Mouse (Mus musculus) embryonic facial prominence, embryonic 10.5 days (tissue): ENCODE data around the gene Rpl36. TPM values are rescaled to one million over a fixed set of nuclear protein-coding genes. Genes with fewer than 3 reads are reported as not detected.
A peak's percentile ranks its signal among the peaks of the same experiment; 100 is the strongest.
"Not testable (repeated sequence)": the region's sequence is repeated elsewhere in the genome, so short reads cannot be mapped to it uniquely, and the experiment has no call there.

Source experiments
- DNase-seq: peaks from one replicate; pipeline ENCODE4 v3.0.0-alpha.2; 2017; ENCODE audit warnings: low spot score
- H3K27ac ChIP-seq: fragments of 300-500 bp; sonication (generic); replicated peaks from 2 replicates; pipeline ENCODE4 v1.5.1; 2016; ENCODE audit warnings: mild to moderate bottlenecking
- H3K27me3 ChIP-seq: fragments of 300-500 bp; sonication (generic); replicated peaks from 2 replicates; pipeline ENCODE4 v1.6.1; 2016; ENCODE audit warnings: low read depth, mild to moderate bottlenecking; ENCODE audit not compliant: poor library complexity, severe bottlenecking
- H3K36me3 ChIP-seq: fragments of 300-500 bp; sonication (generic); replicated peaks from 2 replicates; pipeline ENCODE4 v1.6.1; 2016; ENCODE audit warnings: mild to moderate bottlenecking, moderate library complexity
- H3K4me1 ChIP-seq: fragments of 300-500 bp; sonication (generic); 2 replicates; pipeline ENCODE4 v1.6.1; 2016
- H3K4me3 ChIP-seq: fragments of 300-500 bp; sonication (generic); 2 replicates; pipeline ENCODE4 v1.5.1; 2016; ENCODE audit warnings: mild to moderate bottlenecking, moderate library complexity
- H3K9me3 ChIP-seq: fragments of 300-500 bp; sonication (generic); 2 replicates; pipeline ENCODE4 v1.6.1; 2016; ENCODE audit warnings: mild to moderate bottlenecking
- WGBS: fragments of 180-500 bp; shearing (Covaris S2); methylation state at CpG from one replicate; pipeline ENCODE4 v1.1.7; 2016; 5-methylcytosine and 5-hydroxymethylcytosine counted together
- polyA plus RNA-seq: library from polyadenylated mRNA; unstranded; fragments of >200 nt; fragmentation: Nextera tagmentation; extraction: Ambion mirVana; gene quantifications from 2 replicates; pipeline ENCODE4 v1.2.1, GENCODE M21; 2016

The Rpl36 gene
- polyA plus RNA-seq, 1 experiment from 2014 or later = 1,580 TPM

- H3K9me3 ChIP-seq, DNase-seq, H3K27me3 ChIP-seq: not testable (repeated sequence)
- WGBS = 73% methylated on average over 10 of the region's 10 CpGs
- Histone ChIP-seq H3K27ac (peak overlapping the region; percentile 66; the same call in 1 of the 2 replicates), H3K4me1 (peaks cover 59% of the 10 kb centered on the region), H3K4me3 (peak overlapping the region; percentile 76; the same call in 1 of the 2 replicates), H3K36me3 (peaks cover 43% of the 10 kb centered on the region)
Measured at GRCm38 (mm10) chr17:56612565-56612939, 664 bp upstream of the Rpl36 start.

- not testable (repeated sequence) for H3K27me3 ChIP-seq
Measured at GRCm38 (mm10) chr17:56613893-56614292, 677 bp downstream of the Rpl36 start.

GRCm38 (mm10) chr17:56614391-56615135 lies 1.3 kb downstream of the Rpl36 start:
- no peaks in the 10 kb centered on the region for H3K9me3 ChIP-seq
- H3K4me3 ChIP-seq = peak overlapping the region; percentile 87
- H3K4me1 ChIP-seq = peaks cover 43% of the 10 kb centered on the region
- no peak for DNase-seq
- no peaks in the 10 kb centered on the region for H3K27me3 ChIP-seq
- WGBS = 33% methylated on average over 14 of the region's 14 CpGs
- H3K27ac ChIP-seq = peak overlapping the region; percentile 97
- H3K36me3 ChIP-seq = peaks cover 56% of the 10 kb centered on the region

More at GRCm38 (mm10) chr17:56613893-56614292, 677 bp downstream of the Rpl36 start:
- DNase-seq = peak; percentile 48
- Histone ChIP-seq H3K4me3 (peak overlapping the region; percentile 87), H3K4me1 (peaks cover 47% of the 10 kb centered on the region), H3K36me3 (peaks cover 50% of the 10 kb centered on the region), H3K27ac (peak overlapping the region; percentile 97)
- not testable (repeated sequence) for H3K9me3 ChIP-seq
- under 1% methylated on average over 26 of the region's 26 CpGs for WGBS

GRCm38 (mm10) chr17:56615136-56615784 lies 2.0 kb downstream of the Rpl36 start:
- H3K4me1 ChIP-seq = peaks cover 40% of the 10 kb centered on the region
- DNase-seq = no peak
- H3K27me3 ChIP-seq = no peaks in the 10 kb centered on the region
- WGBS = 88% methylated on average over 11 of the region's 11 CpGs
- peak overlapping the region; percentile 87 for H3K4me3 ChIP-seq
- 0 out of 2 replicates have a peak overlapping the region, but pooled peaks have one; percentile 97 for H3K27ac ChIP-seq
- no peaks in the 10 kb centered on the region for H3K9me3 ChIP-seq
- peaks cover 63% of the 10 kb centered on the region for H3K36me3 ChIP-seq

- Histone ChIP-seq H3K36me3 (peaks cover 69% of the 10 kb centered on the region), H3K4me3 (0 out of 2 replicates have a peak overlapping the region, but pooled peaks have one; percentile 87)
Measured at GRCm38 (mm10) chr17:56615792-56616191, 2.6 kb downstream of the Rpl36 start.

GRCm38 (mm10) chr17:56616725-56617124 lies 3.5 kb downstream of the Rpl36 start:
- Histone ChIP-seq H3K27ac (no peak overlapping the region), H3K4me3 (0 out of 2 replicates have a peak overlapping the region, but pooled peaks have one; percentile 23), H3K4me1 (peaks cover 29% of the 10 kb centered on the region), H3K9me3 (no peaks in the 10 kb centered on the region), H3K36me3 (peaks cover 78% of the 10 kb centered on the region), H3K27me3 (no peaks in the 10 kb centered on the region)
- 82% methylated on average over 3 of the region's 3 CpGs for whole genome bisulfite sequencing
- DNase-seq = no peak

More at GRCm38 (mm10) chr17:56615792-56616191, 2.6 kb downstream of the Rpl36 start:
- Histone ChIP-seq H3K27ac (no peak overlapping the region), H3K27me3 (no peaks in the 10 kb centered on the region), H3K9me3 (no peaks in the 10 kb centered on the region), H3K4me1 (peaks cover 36% of the 10 kb centered on the region)
- DNase-seq = no peak
- 91% methylated on average over 4 of the region's 4 CpGs for WGBS

GRCm38 (mm10) chr17:56617628-56618027 lies 4.4 kb downstream of the Rpl36 start:
- Histone ChIP-seq H3K27ac (no peak overlapping the region), H3K9me3 (no peaks in the 10 kb centered on the region), H3K36me3 (peaks cover 87% of the 10 kb centered on the region), H3K4me1 (peaks cover 21% of the 10 kb centered on the region), H3K27me3 (no peaks in the 10 kb centered on the region), H3K4me3 (0 out of 2 replicates have a peak overlapping the region, but pooled peaks have one; percentile 3)
- no peak for DNase-seq
- WGBS = 94% methylated on average over 8 of the region's 8 CpGs

GRCm38 (mm10) chr17:56625495-56625894 lies 12.3 kb downstream of the Rpl36 start:
- H3K9me3 ChIP-seq = no peaks in the 10 kb centered on the region
- H3K4me1 ChIP-seq = peaks cover 31% of the 10 kb centered on the region
- no peaks in the 10 kb centered on the region for H3K27me3 ChIP-seq
- peak overlapping the region; percentile 99 for H3K4me3 ChIP-seq
- no peak overlapping the region for H3K27ac ChIP-seq
- H3K36me3 ChIP-seq = peaks cover 50% of the 10 kb centered on the region
- no peak for DNase-seq
- WGBS = 95% methylated on average over 3 of the region's 3 CpGs

GRCm38 (mm10) chr17:56626260-56626659 lies 13.0 kb downstream of the Rpl36 start:
- DNase-seq = no peak
- Histone ChIP-seq H3K4me3 (peak overlapping the region; percentile 99), H3K9me3 (no peaks in the 10 kb centered on the region), H3K36me3 (peaks cover 42% of the 10 kb centered on the region), H3K27ac (peak overlapping the region; percentile 91), H3K27me3 (no peaks in the 10 kb centered on the region), H3K4me1 (peaks cover 31% of the 10 kb centered on the region)
- under 1% methylated on average over 32 of the region's 32 CpGs for WGBS

- H3K4me1 ChIP-seq = peaks cover 31% of the 10 kb centered on the region
- H3K27ac ChIP-seq = peak within 1 kb of the TSS; percentile 91
- no peaks in the 10 kb centered on the region for H3K9me3 ChIP-seq
- peak within 1 kb of the TSS; percentile 99 for H3K4me3 ChIP-seq
- under 1% methylated on average over 51 of the region's 51 CpGs for WGBS
- DNase-seq = peak; percentile 99
- peaks cover 36% of the 10 kb centered on the region for H3K36me3 ChIP-seq
- H3K27me3 ChIP-seq = no peaks in the 10 kb centered on the region
Measured at GRCm38 (mm10) chr17:56626754-56627470, 13.7 kb downstream of the Rpl36 start, which contains the start of gene Lonp1. Gene Lonp1, minus strand, starts transcription at chr17:56626887.

- H3K4me3 ChIP-seq = peak within 1 kb of the TSS; percentile 99
- 8% methylated on average over 26 of the region's 26 CpGs for WGBS
- no peaks in the 10 kb centered on the region for H3K9me3 ChIP-seq
- H3K27ac ChIP-seq = peak within 1 kb of the TSS; percentile 91
- peaks cover 31% of the 10 kb centered on the region for H3K4me1 ChIP-seq
- DNase-seq = peak; percentile 61
- H3K27me3 ChIP-seq = no peaks in the 10 kb centered on the region
- peaks cover 28% of the 10 kb centered on the region for H3K36me3 ChIP-seq
Measured at GRCm38 (mm10) chr17:56627530-56628277, 14.5 kb downstream of the Rpl36 start, which contains the start of gene Catsperd. Gene Catsperd, plus strand, starts transcription at chr17:56628143.
